Mouse (Mus musculus): ENCODE measurements around the gene Rdh1. TPM values are rescaled to one million over a fixed set of nuclear protein-coding genes. Genes with fewer than 3 reads are reported as not detected.

The Rdh1 gene
- polyA plus RNA-seq, 1 experiment, result not detected

DNA sequence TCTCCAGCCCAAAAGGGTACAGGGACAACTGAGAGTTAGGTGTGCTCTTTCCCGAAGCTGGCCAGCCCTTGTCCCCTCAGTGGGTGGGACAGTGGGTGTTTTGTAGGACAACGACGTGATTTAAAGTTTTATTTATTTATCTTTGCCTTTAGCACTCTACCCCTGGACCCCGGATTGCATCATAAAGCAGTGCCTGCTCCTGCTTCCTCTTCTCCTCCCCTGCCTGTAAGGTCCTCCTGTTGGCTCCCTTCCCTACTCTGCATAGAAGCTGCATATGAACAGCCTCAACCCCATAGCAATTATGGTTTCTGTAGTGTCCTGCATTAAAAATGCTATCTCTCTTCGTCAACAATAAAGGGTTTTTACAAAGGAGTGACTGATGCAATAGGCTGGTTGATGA is 28.1 kb upstream of the Rdh1 start:
- TF ChIP-seq CTCF (IDR thresholded peaks at IDR 0.05; ENCODE audit: low read depth, low read length) (no peak), POLR2A (IDR thresholded peaks at IDR 0.05; ENCODE audit: borderline replicate concordance, low read depth, low read length) (no peak)
- Histone ChIP-seq H3K27ac (ENCODE audit: insufficient read depth, low read depth, low read length) (no peak overlapping the region), H3K4me1 (ENCODE audit: control insufficient read depth, insufficient read depth, low read length) (peaks cover 8% of the 10 kb centered on the region), H3K4me3 (ENCODE audit: insufficient read depth, low read length) (no peak overlapping the region)

DNA sequence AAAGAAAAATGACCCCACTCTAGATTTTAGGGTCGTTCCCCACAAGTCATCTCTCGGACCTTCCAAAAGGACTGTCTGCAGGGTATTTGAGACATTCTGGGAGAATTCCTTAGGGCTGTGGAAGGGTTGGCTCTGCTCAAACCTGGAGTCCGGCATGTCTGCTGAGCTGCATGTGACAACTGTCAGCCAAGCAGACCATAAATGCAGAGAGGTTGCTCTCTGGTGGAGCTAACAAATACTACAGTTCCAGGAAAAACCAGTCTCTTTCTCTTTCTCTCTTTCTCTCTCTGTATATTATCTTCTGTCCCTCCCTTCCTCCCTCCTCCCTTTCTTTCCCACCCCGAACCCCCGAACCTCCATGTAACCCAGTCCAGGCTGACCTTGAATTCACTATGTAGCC is 25.1 kb upstream of the Rdh1 start:
- Histone ChIP-seq H3K4me1 (ENCODE audit: control insufficient read depth, insufficient read depth, low read length) (peaks cover 23% of the 10 kb centered on the region), H3K27ac (ENCODE audit: insufficient read depth, low read depth, low read length) (no peak overlapping the region), H3K4me3 (ENCODE audit: insufficient read depth, low read length) (no peak overlapping the region)
- TF ChIP-seq CTCF (IDR thresholded peaks at IDR 0.05; ENCODE audit: low read depth, low read length) (peak; percentile 33; the same call in 1 of the 2 replicates), POLR2A (IDR thresholded peaks at IDR 0.05; ENCODE audit: borderline replicate concordance, low read depth, low read length) (no peak)

DNA sequence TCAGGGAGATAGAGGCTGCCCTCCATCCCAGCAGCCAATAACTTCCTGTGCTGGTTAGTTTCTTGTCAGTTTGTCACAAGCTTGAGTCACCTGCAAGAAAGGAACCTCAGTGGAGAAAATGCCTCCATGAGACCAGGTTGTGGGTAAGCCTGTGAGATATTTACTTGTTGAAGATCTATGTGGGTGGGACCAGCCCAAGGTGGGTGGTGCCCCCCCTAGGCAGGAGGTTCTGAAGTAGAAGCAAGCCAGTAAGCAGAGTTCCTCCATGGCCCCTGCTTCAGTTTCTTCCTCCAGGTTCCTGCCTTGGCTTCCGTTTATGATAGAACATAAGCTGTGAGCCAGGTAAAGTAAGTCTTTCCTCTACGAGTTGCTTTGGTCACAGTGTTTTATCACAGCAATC is 23.3 kb upstream of the Rdh1 start:
- H3K4me1 ChIP-seq (ENCODE audit: control insufficient read depth, insufficient read depth, low read length), result peaks cover 22% of the 10 kb centered on the region

DNA sequence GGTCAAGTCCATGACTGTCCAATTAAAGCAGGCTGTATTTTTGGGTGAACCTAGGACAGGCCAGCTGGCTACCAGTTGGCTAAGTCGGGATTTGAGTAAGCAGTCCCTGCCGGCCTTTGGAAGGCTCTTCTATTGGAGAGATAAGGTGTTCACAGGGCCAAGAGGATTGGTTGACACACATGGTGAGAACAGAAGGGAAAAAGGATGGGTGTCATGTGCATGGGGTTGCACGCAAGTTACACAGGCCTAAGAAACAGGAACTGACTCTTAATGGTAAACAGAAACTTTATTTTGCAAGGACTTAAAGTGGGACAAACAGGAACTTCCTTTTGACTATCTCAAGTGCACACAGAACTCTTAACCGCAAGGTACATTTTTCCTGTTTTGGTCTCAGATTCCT is 22.6 kb upstream of the Rdh1 start:
- peak overlapping the region; percentile 68 for H3K27ac ChIP-seq (ENCODE audit: insufficient read depth, low read depth, low read length)
- TF ChIP-seq POLR2A (IDR thresholded peaks at IDR 0.05; ENCODE audit: borderline replicate concordance, low read depth, low read length) (no peak), CTCF (IDR thresholded peaks at IDR 0.05; ENCODE audit: low read depth, low read length) (no peak)
- H3K4me3 ChIP-seq (ENCODE audit: insufficient read depth, low read length), result no peak overlapping the region
- peaks cover 19% of the 10 kb centered on the region for H3K4me1 ChIP-seq (ENCODE audit: control insufficient read depth, insufficient read depth, low read length)

More for the DNA sequence above, 23.3 kb upstream of the Rdh1 start:
- Histone ChIP-seq H3K27ac (ENCODE audit: insufficient read depth, low read depth, low read length) (no peak overlapping the region), H3K4me3 (ENCODE audit: insufficient read depth, low read length) (no peak overlapping the region)
- TF ChIP-seq POLR2A (IDR thresholded peaks at IDR 0.05; ENCODE audit: borderline replicate concordance, low read depth, low read length), result no peak
- no peak for TF ChIP-seq CTCF (IDR thresholded peaks at IDR 0.05; ENCODE audit: low read depth, low read length)

DNA sequence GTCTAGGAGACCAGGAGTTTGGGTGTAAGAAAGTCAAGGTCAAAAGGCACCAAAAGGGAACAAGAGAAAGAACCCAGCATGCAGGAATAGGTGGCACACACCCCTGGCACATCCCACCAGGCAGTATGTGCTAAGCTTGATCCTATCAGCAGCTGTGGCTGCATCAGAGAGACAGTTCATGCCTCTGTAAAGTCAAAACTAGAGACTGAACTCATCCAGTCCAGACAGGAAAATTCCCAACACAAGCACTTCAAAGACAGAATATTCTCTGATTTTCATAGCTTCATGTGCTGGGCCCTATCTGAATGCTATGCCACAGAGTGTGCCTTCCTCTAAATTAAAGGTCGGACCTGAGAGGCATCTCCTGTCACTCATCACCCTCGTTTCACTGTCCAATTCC is 22.0 kb upstream of the Rdh1 start:
- H3K27ac ChIP-seq (ENCODE audit: insufficient read depth, low read depth, low read length), result peak overlapping the region; percentile 68
- H3K4me1 ChIP-seq (ENCODE audit: control insufficient read depth, insufficient read depth, low read length), result peaks cover 19% of the 10 kb centered on the region

DNA sequence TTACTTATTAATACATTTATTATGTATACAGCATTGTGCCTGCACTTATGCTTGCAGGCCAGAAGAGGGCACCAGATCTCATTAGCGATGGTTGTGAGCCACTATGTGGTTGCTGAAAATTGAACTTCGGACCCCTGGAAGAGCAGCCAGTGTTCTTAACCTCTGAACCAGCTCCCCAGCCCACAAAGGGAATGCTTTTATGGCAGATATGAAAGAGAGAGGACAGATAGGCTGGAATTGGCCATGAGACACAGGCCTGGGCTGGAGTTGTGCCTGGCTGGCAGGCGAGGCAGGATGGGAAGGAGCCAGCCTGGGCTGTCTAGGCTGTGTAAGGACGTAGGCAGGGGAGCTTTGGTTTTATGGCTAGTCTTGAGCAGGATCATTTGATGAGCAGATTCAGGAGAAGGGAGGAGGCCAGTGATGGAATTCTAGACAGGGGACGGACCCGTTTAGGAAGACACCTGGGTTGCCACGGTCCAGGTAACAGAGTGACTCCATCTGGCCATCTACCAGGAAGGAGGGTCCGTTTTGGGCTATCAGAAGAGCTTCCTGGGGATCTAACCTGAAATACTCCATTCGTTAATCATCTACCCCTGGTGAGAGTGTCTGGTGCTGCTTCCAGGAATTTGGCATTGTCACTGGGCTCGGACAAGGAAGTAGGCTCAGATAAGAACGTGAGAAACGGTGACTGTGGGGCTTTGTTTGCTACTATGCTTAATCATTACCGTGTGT is 21.2 kb upstream of the Rdh1 start:
- peaks cover 19% of the 10 kb centered on the region for H3K4me1 ChIP-seq (ENCODE audit: control insufficient read depth, insufficient read depth, low read length)
- H3K4me3 ChIP-seq (ENCODE audit: insufficient read depth, low read length), result no peak overlapping the region
- no peak overlapping the region for H3K27ac ChIP-seq (ENCODE audit: insufficient read depth, low read depth, low read length)
- peak; percentile 32; the same call in 1 of the 2 replicates for TF ChIP-seq CTCF (IDR thresholded peaks at IDR 0.05; ENCODE audit: low read depth, low read length)
- TF ChIP-seq POLR2A (IDR thresholded peaks at IDR 0.05; ENCODE audit: borderline replicate concordance, low read depth, low read length), result no peak

More for the DNA sequence above, 22.0 kb upstream of the Rdh1 start:
- TF ChIP-seq CTCF (IDR thresholded peaks at IDR 0.05; ENCODE audit: low read depth, low read length) (0 out of 2 replicates have a peak, but pooled peaks have one; percentile 2), POLR2A (IDR thresholded peaks at IDR 0.05; ENCODE audit: borderline replicate concordance, low read depth, low read length) (no peak)
- H3K4me3 ChIP-seq (ENCODE audit: insufficient read depth, low read length), result no peak overlapping the region

DNA sequence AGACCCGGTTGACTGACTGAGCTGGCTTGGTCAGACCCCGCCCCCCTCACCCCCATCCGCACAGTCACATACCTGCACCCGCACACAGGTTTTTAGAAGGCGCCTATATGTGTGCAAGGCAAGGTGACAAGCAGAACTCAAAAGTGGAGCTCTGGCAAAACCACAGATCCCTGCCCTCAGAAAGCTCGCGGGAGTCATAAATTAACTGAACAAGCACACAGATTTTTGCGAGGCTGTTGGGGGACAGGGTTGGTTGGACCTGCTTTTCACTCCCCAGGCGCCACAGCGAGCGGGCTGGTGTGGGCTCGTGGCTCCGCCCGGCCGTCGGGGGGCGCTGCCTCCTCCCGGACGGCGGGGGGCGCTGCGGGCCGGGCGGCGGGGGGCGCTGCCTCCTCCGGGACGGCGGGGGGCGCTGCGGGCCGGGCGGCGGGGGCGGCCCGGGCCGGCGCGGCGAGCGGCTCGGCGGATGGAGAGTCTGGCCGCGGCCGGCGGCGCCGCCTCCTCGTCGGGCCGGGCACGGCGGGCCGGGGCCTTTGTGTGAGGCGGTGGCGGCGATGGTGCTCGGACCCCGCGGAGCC is 20.3 kb upstream of the Rdh1 start, which contains the start of gene Zbtb39:
Zbtb39 (plus strand) TSS at position 456 of the 578 bp plus-strand sequence.
- H3K27ac ChIP-seq (ENCODE audit: insufficient read depth, low read depth, low read length), result no peak within 1 kb of the TSS
- H3K4me3 ChIP-seq (ENCODE audit: insufficient read depth, low read length), result peak within 1 kb of the TSS; percentile 94
- peaks cover 19% of the 10 kb centered on the region for H3K4me1 ChIP-seq (ENCODE audit: control insufficient read depth, insufficient read depth, low read length)
- TF ChIP-seq POLR2A (IDR thresholded peaks at IDR 0.05; ENCODE audit: borderline replicate concordance, low read depth, low read length), result no peak
- 0 out of 2 replicates have a peak, but pooled peaks have one; percentile 14 for TF ChIP-seq CTCF (IDR thresholded peaks at IDR 0.05; ENCODE audit: low read depth, low read length)

DNA sequence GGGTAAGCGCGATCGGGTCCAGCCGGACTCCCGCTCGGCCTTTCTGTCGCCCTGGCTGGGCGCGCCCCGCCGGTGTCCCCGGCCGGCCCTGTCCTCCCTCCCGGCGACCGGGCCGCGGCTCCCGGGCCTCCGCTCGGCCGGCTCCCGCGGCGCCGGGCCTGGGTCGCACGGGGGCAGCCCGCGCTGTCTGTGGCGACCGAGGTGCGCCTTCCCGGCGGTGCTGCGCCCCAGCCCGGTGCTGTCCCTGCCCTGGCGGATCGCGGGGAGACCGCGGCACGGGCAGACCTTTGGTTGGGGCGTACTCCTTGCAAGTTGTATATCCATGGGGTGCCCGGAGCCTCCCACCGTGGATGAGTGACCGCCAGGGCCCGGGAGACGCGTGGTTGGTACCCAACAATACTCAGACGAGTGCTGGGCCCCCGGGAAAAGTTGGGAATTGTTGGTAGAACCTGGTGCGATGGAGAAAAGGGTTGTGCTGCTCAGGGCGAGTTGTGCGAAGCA is 19.8 kb upstream of the Rdh1 start:
- Histone ChIP-seq H3K27ac (ENCODE audit: insufficient read depth, low read depth, low read length) (no peak overlapping the region), H3K4me3 (ENCODE audit: insufficient read depth, low read length) (peak overlapping the region; percentile 94), H3K4me1 (ENCODE audit: control insufficient read depth, insufficient read depth, low read length) (peaks cover 19% of the 10 kb centered on the region)
- TF ChIP-seq POLR2A (IDR thresholded peaks at IDR 0.05; ENCODE audit: borderline replicate concordance, low read depth, low read length), result no peak
- no peak for TF ChIP-seq CTCF (IDR thresholded peaks at IDR 0.05; ENCODE audit: low read depth, low read length)

DNA sequence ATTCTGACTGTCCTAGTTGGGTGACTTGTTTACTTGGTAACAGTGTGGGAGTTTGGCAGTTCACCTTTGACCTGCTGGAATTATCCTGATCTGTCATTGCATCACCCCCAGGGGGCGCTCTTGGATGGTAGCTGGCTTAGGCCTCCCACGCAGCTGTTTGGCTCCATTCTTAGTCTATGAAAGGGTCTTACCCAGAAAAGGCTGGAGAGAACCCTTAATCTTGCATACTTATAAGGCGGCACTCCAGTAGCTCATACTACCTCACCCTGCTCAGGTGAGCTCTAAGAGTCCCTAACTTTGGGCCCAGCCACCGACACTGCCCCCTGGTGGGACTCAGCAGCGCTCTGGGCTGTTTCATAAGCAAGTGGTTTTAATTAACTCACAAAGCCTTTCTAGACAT is 14.9 kb upstream of the Rdh1 start:
- Histone ChIP-seq H3K27ac (ENCODE audit: insufficient read depth, low read depth, low read length) (no peak overlapping the region), H3K4me3 (ENCODE audit: insufficient read depth, low read length) (no peak overlapping the region), H3K4me1 (ENCODE audit: control insufficient read depth, insufficient read depth, low read length) (peaks cover 6% of the 10 kb centered on the region)
- TF ChIP-seq POLR2A (IDR thresholded peaks at IDR 0.05; ENCODE audit: borderline replicate concordance, low read depth, low read length) (no peak), CTCF (IDR thresholded peaks at IDR 0.05; ENCODE audit: low read depth, low read length) (peak; percentile 91)

DNA sequence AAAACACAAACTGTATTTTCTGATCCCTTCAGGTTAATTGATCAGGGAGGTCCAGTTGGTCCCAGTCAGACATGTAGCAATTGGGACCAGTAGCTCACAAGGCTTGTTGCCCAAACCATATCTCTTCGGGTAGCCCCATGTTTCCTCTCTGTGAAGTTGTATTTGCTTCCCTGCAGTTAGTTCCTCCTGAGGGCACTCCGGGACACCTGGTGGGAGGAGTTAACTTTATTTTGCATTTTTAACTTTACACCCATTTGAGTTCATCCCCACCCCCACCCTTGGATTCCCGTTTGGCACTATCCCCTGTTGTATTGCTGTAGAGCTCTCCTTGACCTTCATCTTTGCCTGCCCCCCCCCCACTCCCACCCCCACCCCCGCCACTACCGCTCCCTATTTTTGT is 13.6 kb upstream of the Rdh1 start:
- Histone ChIP-seq H3K4me1 (ENCODE audit: control insufficient read depth, insufficient read depth, low read length) (peaks cover 4% of the 10 kb centered on the region), H3K27ac (ENCODE audit: insufficient read depth, low read depth, low read length) (no peak overlapping the region), H3K4me3 (ENCODE audit: insufficient read depth, low read length) (no peak overlapping the region)
- TF ChIP-seq CTCF (IDR thresholded peaks at IDR 0.05; ENCODE audit: low read depth, low read length) (no peak), POLR2A (IDR thresholded peaks at IDR 0.05; ENCODE audit: borderline replicate concordance, low read depth, low read length) (no peak)
